Mouse (Mus musculus) midbrain, embryonic 16.5 days (tissue): Measurements from ENCODE around the gene Pcnx2. TPM values are rescaled to one million over a fixed set of nuclear protein-coding genes. Genes with fewer than 3 reads are reported as not detected.

ENCODE experiments used
- ATAC-seq: fragments of 200-750 bp; cut with Nextera tagmentation; 2 replicates; pipeline ENCODE4 v1.8.0; 2017; ENCODE audit warnings: moderate TSS enrichment
- H3K27ac ChIP-seq: fragments of 300-500 bp; sonication (generic); 2 replicates; pipeline ENCODE4 v1.5.1; 2014; ENCODE audit warnings: mild to moderate bottlenecking, low read length, mixed read lengths
- H3K27me3 ChIP-seq: fragments of 300-500 bp; sonication (generic); 2 replicates; pipeline ENCODE4 v1.6.1; 2014; ENCODE audit warnings: low read depth, low read length, mixed read lengths; ENCODE audit not compliant: control insufficient read depth, insufficient read depth
- H3K36me3 ChIP-seq: fragments of 300-500 bp; sonication (generic); 2 replicates; pipeline ENCODE4 v1.6.1; 2014; ENCODE audit warnings: mild to moderate bottlenecking, low read length, moderate library complexity, mixed read lengths; ENCODE audit not compliant: control insufficient read depth, insufficient read depth
- H3K4me1 ChIP-seq: fragments of 300-500 bp; sonication (generic); 2 replicates; pipeline ENCODE4 v1.6.1; 2014; ENCODE audit warnings: mild to moderate bottlenecking, low read length, mixed read lengths; ENCODE audit not compliant: control insufficient read depth, insufficient read depth
- H3K4me2 ChIP-seq: fragments of 300-500 bp; sonication (generic); 2 replicates; pipeline ENCODE4 v1.6.1; 2014; ENCODE audit warnings: mild to moderate bottlenecking, low read length, mixed read lengths
- H3K4me3 ChIP-seq: fragments of 300-500 bp; sonication (generic); 2 replicates; pipeline ENCODE4 v1.5.1; 2014; ENCODE audit warnings: low read depth, mild to moderate bottlenecking, low read length, moderate library complexity, mixed read lengths
- H3K9ac ChIP-seq: fragments of 300-500 bp; sonication (generic); 2 replicates; pipeline ENCODE4 v1.6.1; 2014; ENCODE audit warnings: low read depth, low read length, mixed read lengths
- H3K9me3 ChIP-seq: fragments of 300-500 bp; sonication (generic); replicated peaks from 2 replicates; pipeline ENCODE4 v1.6.1; 2014; ENCODE audit warnings: mild to moderate bottlenecking, low read length, mixed read lengths; ENCODE audit not compliant: control insufficient read depth, poor library complexity, severe bottlenecking
- WGBS: fragments of 180-500 bp; shearing (Covaris S2); extraction: QIAGEN DNeasy Blood & Tissue Kit; methylation state at CpG from one replicate; pipeline ENCODE4 v1.1.7; 2014; 5-methylcytosine and 5-hydroxymethylcytosine counted together
- polyA plus RNA-seq: library from polyadenylated mRNA; unstranded; fragments of >200 nt; fragmentation: Nextera tagmentation; extraction: Ambion mirVana; gene quantifications from 2 replicates; pipeline ENCODE4 v1.2.1, GENCODE M21; 2015

Pcnx2 gene
- polyA plus RNA-seq, 1 experiment from 2014 or later, result 6.3 TPM

GRCm38 (mm10) chr8:125726986-125727385, 171.1 kb downstream of the Pcnx2 start:
- no peaks in the 10 kb centered on the region for H3K27me3 ChIP-seq
- no peak overlapping the region for H3K4me3 ChIP-seq
- H3K4me2 ChIP-seq, result no peak overlapping the region
- no peaks in the 10 kb centered on the region for H3K9me3 ChIP-seq
- H3K4me1 ChIP-seq, result no peaks in the 10 kb centered on the region
- 83% methylated on average over 5 of the region's 5 CpGs for WGBS
- H3K9ac ChIP-seq, result no peak overlapping the region
- H3K36me3 ChIP-seq, result no peaks in the 10 kb centered on the region
- no peak overlapping the region for H3K27ac ChIP-seq
- no peak for ATAC-seq

- Histone ChIP-seq H3K27ac (no peak overlapping the region), H3K4me2 (no peak overlapping the region), H3K36me3 (no peaks in the 10 kb centered on the region), H3K27me3 (no peaks in the 10 kb centered on the region), H3K9ac (no peak overlapping the region), H3K9me3 (no peaks in the 10 kb centered on the region), H3K4me3 (no peak overlapping the region), H3K4me1 (no peaks in the 10 kb centered on the region)
- no peak for ATAC-seq
- WGBS, result 95% methylated on average over 4 of the region's 4 CpGs
Observed at GRCm38 (mm10) chr8:125726143-125726542, 172.0 kb downstream of the Pcnx2 start.

- WGBS, result 85% methylated on average over 6 of the region's 6 CpGs
- no peaks in the 10 kb centered on the region for H3K9me3 ChIP-seq
- no peaks in the 10 kb centered on the region for H3K4me1 ChIP-seq
- no peak overlapping the region for H3K4me2 ChIP-seq
- H3K36me3 ChIP-seq, result no peaks in the 10 kb centered on the region
- H3K27me3 ChIP-seq, result no peaks in the 10 kb centered on the region
- no peak overlapping the region for H3K9ac ChIP-seq
- no peak overlapping the region for H3K27ac ChIP-seq
- no peak for ATAC-seq
- no peak overlapping the region for H3K4me3 ChIP-seq
Observed at GRCm38 (mm10) chr8:125725037-125725820, 172.9 kb downstream of the Pcnx2 start.

DNA sequence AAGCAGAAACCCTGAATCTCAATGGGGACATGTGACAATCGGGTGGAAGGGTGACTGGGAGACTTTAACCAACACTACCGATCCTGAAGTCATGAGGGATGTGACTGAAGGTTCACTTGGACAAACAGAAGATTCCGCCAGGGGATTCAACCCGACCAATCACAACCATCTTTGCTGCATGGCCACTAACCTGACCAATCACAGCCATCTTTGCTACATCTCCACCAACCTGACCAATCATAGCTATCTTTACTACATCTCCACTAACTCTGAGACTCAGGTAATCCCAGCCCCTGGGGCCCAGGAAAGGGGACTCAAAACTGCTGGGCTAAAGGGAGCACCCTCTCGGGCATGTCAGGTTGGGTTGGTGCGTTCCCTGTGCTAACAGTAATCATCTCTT, 174.7 kb downstream of the Pcnx2 start:
- no peak overlapping the region for H3K9ac ChIP-seq
- whole genome bisulfite sequencing, result 93% methylated on average over 6 of the region's 6 CpGs

GRCm38 (mm10) chr8:125722675-125723074, 175.4 kb downstream of the Pcnx2 start:
- Histone ChIP-seq H3K4me2 (no peak overlapping the region), H3K27ac (no peak overlapping the region), H3K4me3 (no peak overlapping the region), H3K9ac (no peak overlapping the region), H3K4me1 (no peaks in the 10 kb centered on the region), H3K27me3 (no peaks in the 10 kb centered on the region), H3K36me3 (no peaks in the 10 kb centered on the region), H3K9me3 (no peaks in the 10 kb centered on the region)
- no peak for ATAC-seq
- 93% methylated on average over 7 of the region's 7 CpGs for WGBS

More for the DNA sequence above, 174.7 kb downstream of the Pcnx2 start:
- H3K4me1 ChIP-seq, result no peaks in the 10 kb centered on the region
- ATAC-seq, result no peak
- no peak overlapping the region for H3K4me2 ChIP-seq
- H3K27me3 ChIP-seq, result no peaks in the 10 kb centered on the region
- H3K9me3 ChIP-seq, result no peaks in the 10 kb centered on the region
- H3K4me3 ChIP-seq, result no peak overlapping the region
- H3K27ac ChIP-seq, result no peak overlapping the region
- H3K36me3 ChIP-seq, result no peaks in the 10 kb centered on the region

DNA sequence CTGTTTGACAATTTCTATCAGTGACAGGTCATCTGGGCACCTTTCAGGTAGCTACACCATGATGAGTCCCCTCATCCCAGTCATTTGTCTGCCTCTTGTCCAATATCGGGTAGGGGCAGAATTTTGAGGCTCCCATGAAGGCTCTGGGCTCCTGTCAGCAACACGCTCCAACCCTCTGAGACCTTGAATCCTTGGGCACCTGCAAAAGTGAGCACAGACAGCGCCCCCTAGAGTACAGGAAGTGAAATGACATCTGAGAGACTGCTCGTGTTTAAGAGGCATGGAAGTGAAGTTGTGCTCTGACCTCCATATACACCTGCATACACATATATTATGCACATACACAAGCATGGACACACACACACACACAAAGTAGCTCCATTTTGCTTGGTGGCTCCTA, 179.2 kb downstream of the Pcnx2 start:
- Histone ChIP-seq H3K4me3 (no peak overlapping the region), H3K9me3 (no peaks in the 10 kb centered on the region), H3K27me3 (no peaks in the 10 kb centered on the region), H3K27ac (no peak overlapping the region), H3K4me1 (peaks cover 5% of the 10 kb centered on the region; the same call in 1 of the 2 replicates), H3K9ac (no peak overlapping the region), H3K4me2 (no peak overlapping the region), H3K36me3 (no peaks in the 10 kb centered on the region)
- no peak for ATAC-seq
- 56% methylated on average over 4 of the region's 4 CpGs for WGBS

GRCm38 (mm10) chr8:125716613-125717012, 181.5 kb downstream of the Pcnx2 start:
- Histone ChIP-seq H3K27me3 (no peaks in the 10 kb centered on the region), H3K36me3 (no peaks in the 10 kb centered on the region), H3K9ac (no peak overlapping the region), H3K27ac (0 out of 2 replicates have a peak overlapping the region, but pooled peaks have one; percentile 17), H3K4me3 (no peak overlapping the region), H3K4me2 (no peak overlapping the region), H3K4me1 (peaks cover 5% of the 10 kb centered on the region; the same call in 1 of the 2 replicates), H3K9me3 (no peaks in the 10 kb centered on the region)
- 12% methylated on average over 7 of the region's 7 CpGs for WGBS
- ATAC-seq, result 0 out of 2 replicates have a peak, but pooled peaks have one; percentile 14

DNA sequence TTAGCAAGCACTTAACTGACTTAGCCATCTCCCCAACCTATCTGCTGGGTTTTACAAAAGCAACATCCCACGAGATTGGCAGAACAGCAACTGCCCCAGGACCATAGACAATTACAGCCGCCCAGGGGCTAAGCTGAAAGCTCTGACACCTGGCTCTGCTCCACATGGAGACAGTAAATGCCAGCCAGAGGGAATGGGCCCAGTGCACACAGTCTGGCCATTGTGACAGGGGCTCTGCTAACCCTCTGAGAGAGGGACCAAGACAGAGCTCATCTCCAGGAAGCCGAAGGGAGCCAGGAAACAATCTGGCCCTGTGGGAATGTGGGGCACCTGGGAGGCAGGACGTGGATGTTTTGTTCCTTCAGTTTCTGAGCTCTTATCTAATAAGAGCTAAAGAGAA, 181.9 kb downstream of the Pcnx2 start:
- H3K4me1 ChIP-seq, result peaks cover 5% of the 10 kb centered on the region; the same call in 1 of the 2 replicates
- no peak overlapping the region for H3K4me2 ChIP-seq
- WGBS, result 21% methylated on average over 4 of the region's 4 CpGs
- ATAC-seq, result peak; percentile 39; the same call in 1 of the 2 replicates
- no peaks in the 10 kb centered on the region for H3K27me3 ChIP-seq
- no peaks in the 10 kb centered on the region for H3K9me3 ChIP-seq
- H3K9ac ChIP-seq, result no peak overlapping the region
- H3K27ac ChIP-seq, result 0 out of 2 replicates have a peak overlapping the region, but pooled peaks have one; percentile 17
- no peak overlapping the region for H3K4me3 ChIP-seq
- H3K36me3 ChIP-seq, result no peaks in the 10 kb centered on the region

DNA sequence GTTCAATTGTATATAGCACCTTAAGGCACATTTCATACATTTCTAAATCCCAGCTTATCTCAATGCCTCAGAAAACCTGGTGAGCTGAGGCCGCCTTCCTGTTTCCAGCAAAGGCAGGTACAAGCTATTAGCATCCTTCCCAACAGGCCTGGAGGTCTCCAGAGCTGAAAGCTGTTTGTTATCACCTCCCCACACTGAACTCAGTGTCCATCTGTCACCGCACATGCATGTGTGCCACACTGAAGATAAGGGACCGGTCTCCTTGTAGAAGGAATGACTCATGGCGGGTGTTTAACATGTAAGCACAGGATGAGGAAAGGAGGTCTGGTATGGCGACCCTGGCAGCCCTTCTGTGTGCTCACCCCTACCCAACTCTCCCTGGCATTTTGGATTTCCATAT, 186.6 kb downstream of the Pcnx2 start:
- H3K4me3 ChIP-seq, result no peak overlapping the region
- WGBS, result 91% methylated on average over 5 of the region's 5 CpGs
- no peak overlapping the region for H3K9ac ChIP-seq
- no peak for ATAC-seq
- no peak overlapping the region for H3K27ac ChIP-seq
- peaks cover 5% of the 10 kb centered on the region; the same call in 1 of the 2 replicates for H3K4me1 ChIP-seq
- no peaks in the 10 kb centered on the region for H3K36me3 ChIP-seq
- H3K4me2 ChIP-seq, result no peak overlapping the region
- H3K27me3 ChIP-seq, result no peaks in the 10 kb centered on the region
- no peaks in the 10 kb centered on the region for H3K9me3 ChIP-seq
